Mouse (Mus musculus): ENCODE results near the gene Olfr104-ps.

The Olfr104-ps gene

DNA sequence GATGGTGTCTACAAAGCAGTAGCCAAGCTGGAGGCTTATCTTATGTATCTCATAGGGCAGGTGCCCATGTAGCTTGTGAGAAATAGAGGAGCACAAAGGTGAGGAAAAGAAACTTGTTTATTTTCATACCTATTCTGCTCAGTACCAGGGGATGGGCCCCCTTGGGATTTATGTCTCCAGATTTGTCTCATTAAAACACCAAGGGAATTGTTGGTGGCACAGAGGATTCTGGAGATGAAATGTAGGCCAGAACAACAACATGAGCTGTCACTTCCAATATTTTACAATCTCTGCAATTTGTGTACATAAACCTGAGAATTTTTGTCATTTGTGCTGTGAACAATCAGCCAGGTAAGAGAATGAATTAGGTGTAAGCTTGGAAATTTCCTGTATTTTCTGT is at the start of gene Olfr104-ps:
Olfr104-ps (plus strand) TSS at position 301 of the 400 bp plus-strand sequence.
- DNase-seq (ENCODE audit: low read depth, low spot score), result no peak

DNA sequence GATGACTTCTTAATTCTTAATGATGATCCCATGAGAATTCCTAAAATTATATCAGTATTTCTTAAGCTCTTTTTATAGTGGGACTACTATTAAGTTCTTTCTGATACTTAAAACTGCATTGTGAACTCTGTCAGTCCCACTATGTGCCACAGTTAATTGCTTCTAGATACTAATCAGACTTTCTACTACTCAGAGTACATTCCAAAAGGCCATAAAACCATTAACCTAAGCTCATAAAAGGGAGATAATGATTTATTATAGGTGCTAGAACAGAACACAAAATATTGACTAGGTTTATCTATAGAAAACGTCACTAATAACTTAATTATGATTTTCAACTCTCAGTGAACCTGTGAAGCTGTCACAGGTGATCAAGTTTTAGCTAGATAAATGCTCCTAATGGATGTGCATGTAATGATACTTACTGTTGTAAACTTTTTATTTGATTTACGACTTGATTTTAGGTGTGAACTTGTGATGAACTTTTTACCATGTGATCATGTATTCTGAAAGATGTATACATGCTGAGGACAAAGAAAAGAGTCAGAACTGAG is 49.2 kb upstream of the Olfr104-ps start:
- DNase-seq (ENCODE audit: low read depth, low spot score), result no peak

DNA sequence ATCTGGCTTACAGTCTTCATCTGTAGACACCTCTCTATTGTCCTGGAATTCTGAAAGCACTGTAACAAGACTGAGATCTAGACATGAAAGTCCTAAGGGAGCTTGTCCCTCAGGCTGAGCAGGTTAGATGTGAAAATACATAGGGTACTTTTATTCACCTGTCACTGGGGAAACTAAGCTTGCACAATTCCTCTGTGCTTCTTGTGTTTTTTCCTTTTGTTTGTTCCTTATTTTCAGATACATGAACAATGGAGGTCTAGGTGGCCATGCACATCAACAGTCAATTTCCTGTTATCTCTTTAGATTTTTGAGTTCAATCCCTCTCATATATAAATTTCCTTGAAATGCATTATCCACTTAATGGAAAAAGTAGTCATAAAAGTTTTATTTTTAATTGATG is 42.4 kb upstream of the Olfr104-ps start, which contains the start of gene Olfr102:
Olfr102 (minus strand) TSS at position 101 of the 400 bp plus-strand sequence.
- no peak for DNase-seq (ENCODE audit: low read depth, low spot score)

DNA sequence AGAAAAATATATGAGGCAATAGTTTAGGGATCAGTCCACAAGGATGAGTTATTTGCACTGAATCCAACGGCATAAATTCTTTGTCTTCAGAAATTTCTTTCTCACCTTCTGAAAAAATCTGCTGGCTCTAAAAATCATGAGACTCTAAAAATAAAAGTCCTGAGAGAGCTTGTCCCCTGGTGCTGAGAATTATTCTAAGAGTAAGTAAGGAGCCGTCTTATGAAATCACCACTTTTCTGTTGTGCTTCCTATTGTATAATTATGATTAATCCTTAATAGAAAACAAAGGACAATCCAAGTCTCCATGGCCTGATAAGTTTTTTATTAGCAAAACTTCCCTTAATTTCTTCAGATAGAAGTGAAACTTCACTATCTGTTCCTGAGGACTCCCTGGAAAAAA is 19.8 kb upstream of the Olfr104-ps start, which contains the start of gene Olfr103:
Olfr103 (minus strand) TSS at position 101 of the 400 bp plus-strand sequence.
- no peak for DNase-seq (ENCODE audit: low read depth, low spot score)

DNA sequence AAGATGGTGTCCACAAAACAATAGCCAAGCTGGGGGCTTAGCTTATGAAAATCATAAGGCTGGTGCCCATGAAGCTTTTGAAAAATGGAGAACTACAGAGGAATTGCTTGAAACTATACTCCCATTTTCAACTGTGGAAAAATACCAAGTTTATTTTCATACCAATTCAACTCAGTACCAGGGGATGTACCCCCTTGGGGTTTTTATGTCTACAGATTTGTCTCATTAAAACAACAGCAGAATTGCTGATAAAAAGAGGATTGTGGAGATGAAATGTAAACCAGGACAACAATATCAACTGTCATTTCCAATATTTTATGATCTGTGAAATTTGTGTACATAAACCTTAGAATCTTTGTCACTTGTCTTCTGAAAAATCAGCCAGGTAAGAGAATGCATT is 19.4 kb downstream of the Olfr104-ps start, which contains the start of gene Olfr105-ps:
Olfr105-ps (plus strand) TSS at position 301 of the 400 bp plus-strand sequence.
- no peak for DNase-seq (ENCODE audit: low read depth, low spot score)

DNA sequence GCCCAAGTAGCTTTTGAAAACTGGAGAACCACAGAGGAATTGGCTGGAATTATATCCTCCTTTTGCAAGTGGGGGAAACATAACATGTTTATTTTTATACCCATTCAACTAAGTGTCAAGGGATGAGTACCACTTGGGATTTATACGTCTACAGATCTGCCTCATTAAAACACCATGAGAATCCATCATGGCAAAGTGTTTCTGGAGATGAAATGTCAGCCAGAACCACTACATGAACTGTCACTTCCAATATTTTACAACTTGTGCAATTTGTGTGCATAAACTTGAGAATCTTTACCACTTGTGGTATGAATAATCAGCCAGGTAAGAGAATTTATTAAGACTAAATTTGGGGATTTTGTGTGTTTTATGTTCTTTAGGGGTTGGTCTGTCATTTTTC is 30.7 kb downstream of the Olfr104-ps start, which contains the start of gene Olfr106-ps:
Olfr106-ps (plus strand) TSS at position 301 of the 400 bp plus-strand sequence.
- DNase-seq (ENCODE audit: low read depth, low spot score), result no peak

DNA sequence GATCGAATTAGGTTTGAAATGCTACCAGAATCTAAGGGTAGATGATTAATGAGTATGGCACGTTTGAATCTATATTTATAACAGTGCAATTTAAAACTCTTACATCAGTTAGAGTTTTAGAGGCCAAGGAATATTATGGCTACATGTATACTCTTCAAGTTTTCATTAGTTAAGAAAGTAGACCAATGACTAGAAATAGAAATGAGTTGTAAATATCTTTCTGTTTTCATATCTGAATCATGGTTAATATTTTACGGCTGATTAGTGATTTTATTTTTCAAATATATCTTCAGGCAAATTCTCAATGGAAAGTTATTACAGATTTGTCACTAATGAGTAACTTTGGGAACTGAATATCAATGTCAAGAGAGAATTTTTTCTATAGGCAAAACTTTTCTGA is 39.5 kb downstream of the Olfr104-ps start, which contains the start of gene Olfr107:
Olfr107 (plus strand) TSS at position 301 of the 400 bp plus-strand sequence.
- no peak for DNase-seq (ENCODE audit: low read depth, low spot score)

DNA sequence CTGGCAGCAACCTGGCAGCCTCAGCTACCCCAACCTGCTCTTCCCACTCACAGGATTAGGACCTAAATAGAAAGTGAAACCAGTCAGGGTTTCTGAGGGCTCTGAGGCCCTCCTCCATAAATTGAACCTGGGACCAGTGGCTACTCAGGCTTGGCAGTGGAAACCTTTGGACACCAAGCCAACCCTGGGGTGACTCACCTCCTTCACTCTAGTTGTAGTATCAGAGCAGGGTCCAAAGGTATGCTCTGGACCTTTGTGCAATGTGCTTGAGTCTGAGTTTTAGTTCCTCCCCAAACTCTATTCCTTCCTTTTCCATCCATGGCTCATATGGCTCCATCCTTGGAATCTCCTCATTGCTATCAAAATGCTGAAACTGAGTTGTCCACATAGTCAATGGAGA is 54.0 kb downstream of the Olfr104-ps start:
- DNase-seq (ENCODE audit: low read depth, low spot score), result no peak

Data from retina, postnatal 7 days (tissue).